Mouse (Mus musculus): ENCODE data around the gene Mrpl40.

Gene Mrpl40

GRCm38 (mm10) chr16:18829102-18829501 is 47.6 kb downstream of the Mrpl40 start:
- CTCF ChIA-PET = no interaction called here

- CTCF ChIA-PET = no interaction called here
Observed at GRCm38 (mm10) chr16:18828630-18829029, 48.0 kb downstream of the Mrpl40 start.

- CTCF ChIA-PET = no interaction called here
Observed at GRCm38 (mm10) chr16:18822925-18823324, 53.7 kb downstream of the Mrpl40 start.

- CTCF ChIA-PET = no interaction called here
Observed at GRCm38 (mm10) chr16:18822356-18822755, 54.3 kb downstream of the Mrpl40 start.

Measured in spleen, embryonic (tissue).